ENCODE assay signal across 12 mouse cellular contexts in genomic region chr17:47952368-47953081, GRCm38 (mm10). TPM values are rescaled to one million over a fixed set of nuclear protein-coding genes. Genes with fewer than 3 reads are reported as not detected.
DNase-seq lines count a peak whose midpoint lies in the region; ATAC-seq lines count a peak whose summit lies in the region.
"Had no signal": no experiment of that assay in that cellular context is flagged by ENCODE, and none has a peak within 500 bp of the region (broad histone marks: within the 10 kb centered on the region; RNA-seq: fewer than 3 reads in every experiment).

No protein-coding gene starts in this region.

- H3K4me3 ChIP-seq in heart, embryonic 10.5 days: 0 out of 2 replicates have a peak overlapping the region, but pooled peaks have one; percentile 16
- H3K4me3 ChIP-seq in forebrain, embryonic 15.5 days: no peak overlapping the region
- H3K4me3 ChIP-seq: megakaryocyte, embryonic 14.5 days had no signal

- H3K4me2 ChIP-seq in forebrain, embryonic 15.5 days (replicated peaks): peak overlapping the region; percentile 15

- peak; percentile 78 for ATAC-seq in forebrain, embryonic 15.5 days (replicated peaks)
- ATAC-seq in megakaryocyte-erythroid progenitor cell, adult 5-6 weeks (replicated peaks; ENCODE audit: low FRiP score, low TSS enrichment, poor library complexity, severe bottlenecking): no peak

- no peak overlapping the region for H3K9ac ChIP-seq in forebrain, embryonic 15.5 days (replicated peaks)

- 15% methylated on average over 12 of the region's 12 CpGs for WGBS in heart, embryonic 10.5 days
- WGBS in forebrain, embryonic 15.5 days: 19% methylated on average over 12 of the region's 12 CpGs

- H3K36me3 ChIP-seq in heart, embryonic 10.5 days: no peaks in the 10 kb centered on the region
- H3K36me3 ChIP-seq in forebrain, embryonic 15.5 days: no peaks in the 10 kb centered on the region

- no peaks in the 10 kb centered on the region for H3K9me3 ChIP-seq in heart, embryonic 10.5 days
- no peaks in the 10 kb centered on the region for H3K9me3 ChIP-seq in forebrain, embryonic 15.5 days
- H3K9me3 ChIP-seq: megakaryocyte, embryonic 14.5 days had no signal

- H3K27me3 ChIP-seq in heart, embryonic 10.5 days (ENCODE audit: insufficient read depth, poor library complexity, severe bottlenecking): peaks cover 15% of the 10 kb centered on the region
- H3K27me3 ChIP-seq in forebrain, embryonic 15.5 days: 0 out of 2 replicates have a peak, but pooled peaks cover under 1% of the 10 kb centered on the region

- peak overlapping the region; percentile 63 for H3K27ac ChIP-seq in heart, embryonic 10.5 days
- H3K27ac ChIP-seq in forebrain, embryonic 15.5 days (replicated peaks): peak overlapping the region; percentile 69

- DNase-seq in heart, embryonic 10.5 days (ENCODE audit: low spot score): no peak
- no peak for DNase-seq in heart, postnatal 4 days
- DNase-seq in Muller cell, postnatal 12 days (ENCODE audit: inconsistent ontology term): peak; percentile 7
- peak; percentile 41 for DNase-seq in kidney, postnatal 14 days
- no peak for DNase-seq in thymus, postnatal 4 days
- DNase-seq in right cerebral cortex, postnatal 25 days: no peak
- DNase-seq: B cell, adult 2 months; cerebellum, adult 9-11 months; right cerebral cortex, postnatal 14 days had no signal

- peaks cover 39% of the 10 kb centered on the region for H3K4me1 ChIP-seq in heart, embryonic 10.5 days
- H3K4me1 ChIP-seq in forebrain, embryonic 15.5 days: peaks cover 24% of the 10 kb centered on the region
- H3K4me1 ChIP-seq: megakaryocyte, embryonic 14.5 days had no signal

RNA-seq across cellular contexts. Expression of gene Foxp4, which starts 28.1 kb away (rescaled TPM):
- 12.4 and 27.3 TPM in 2 replicates for polyA plus RNA-seq in heart, embryonic 10.5 days (2016; fragmentation: Nextera tagmentation; extraction: Ambion mirVana)
- total RNA-seq in heart, postnatal 4 days (2021): 10 to 100 TPM; 18.1 to 19.6 TPM
- 33.2 and 37.3 TPM in 2 replicates for polyA plus RNA-seq in forebrain, embryonic 15.5 days (2015; fragmentation: Nextera tagmentation; extraction: Ambion mirVana)
- 10.4 and 23.6 TPM in 2 replicates for total RNA-seq in megakaryocyte-erythroid progenitor cell, adult 5-6 weeks (2014; fragmentation: Nextera tagmentation)
- total RNA-seq in megakaryocyte-erythroid progenitor cell, adult 5-6 weeks (2017): 0.66 and 2.0 TPM in 2 replicates

Comparison
In these comparisons a context has a peak if more than half of its experiments do, and no peak if none do; other contexts are left out.
1. DNase-seq: peak in Muller cell, postnatal 12 days (single experiment) and kidney, postnatal 14 days (single experiment); none in heart, embryonic 10.5 days (single experiment), heart, postnatal 4 days (single experiment), thymus, postnatal 4 days (single experiment) and right cerebral cortex, postnatal 25 days (single experiment).